Mouse (Mus musculus) ES-Bruce4 (cell line): Measurements from ENCODE around the gene Ppargc1a. TPM values are rescaled to one million over a fixed set of nuclear protein-coding genes. Genes with fewer than 3 reads are reported as not detected.

Experiments
- H3K27ac ChIP-seq: 2 replicates; pipeline ENCODE4 v1.5.1; 2012; ENCODE audit warnings: low read length, inconsistent platforms; ENCODE audit not compliant: insufficient read depth
- H3K27me3 ChIP-seq: 2 replicates; pipeline ENCODE4 v1.6.1; 2012; ENCODE audit warnings: mild to moderate bottlenecking, low read length, inconsistent platforms; ENCODE audit not compliant: control insufficient read depth, poor library complexity, insufficient read depth, severe bottlenecking
- H3K36me3 ChIP-seq: 2 replicates; pipeline ENCODE4 v1.6.1; 2012; ENCODE audit warnings: inconsistent platforms, mild to moderate bottlenecking, low read length, moderate library complexity; ENCODE audit not compliant: control insufficient read depth, poor library complexity, insufficient read depth, severe bottlenecking
- H3K4me1 ChIP-seq: one replicate; pipeline ENCODE4 v1.8.1; 2011; ENCODE audit warnings: low read length; ENCODE audit not compliant: control insufficient read depth, insufficient read depth
- H3K4me3 ChIP-seq: 2 replicates; pipeline ENCODE4 v1.5.1; 2011; ENCODE audit warnings: low read depth, mild to moderate bottlenecking, low read length
- H3K9ac ChIP-seq: 2 replicates; pipeline ENCODE4 v1.6.1; 2012; ENCODE audit warnings: low read depth, mild to moderate bottlenecking, inconsistent platforms; ENCODE audit not compliant: poor library complexity, severe bottlenecking
- H3K9me3 ChIP-seq: replicated peaks from 2 replicates; pipeline ENCODE4 v1.6.1; 2012; ENCODE audit warnings: mild to moderate bottlenecking, low read length, inconsistent platforms; ENCODE audit not compliant: control insufficient read depth, poor library complexity, insufficient read depth, severe bottlenecking
- CTCF ChIP-seq: IDR thresholded peaks from one replicate; pipeline ENCODE4 v1.8.1; 2011; ENCODE audit warnings: low read depth, low read length
- EP300 ChIP-seq: IDR thresholded peaks from 2 replicates; pipeline ENCODE4 v1.6.1; 2011; ENCODE audit warnings: low read depth, low read length; ENCODE audit not compliant: insufficient read depth
- POLR2A ChIP-seq: IDR thresholded peaks from one replicate; pipeline ENCODE4 v1.8.1; 2011; ENCODE audit warnings: low read length; ENCODE audit not compliant: insufficient read depth
- polyA plus RNA-seq: library from polyadenylated mRNA; stranded (reverse); fragments of >200 nt; gene quantifications from 2 replicates; pipeline ENCODE4 v1.2.4, GENCODE M21; 2011; ENCODE audit warnings: low read depth; ENCODE audit not compliant: missing spikeins, insufficient read depth, insufficient read length

Gene Ppargc1a
- polyA plus RNA-seq, 1 experiment, result not detected

GRCm38 (mm10) chr5:51592206-51592605 lies 24.7 kb upstream of the Ppargc1a start:
- H3K36me3 ChIP-seq, result no peaks in the 10 kb centered on the region
- H3K9me3 ChIP-seq, result no peaks in the 10 kb centered on the region
- H3K9ac ChIP-seq, result no peak overlapping the region
- H3K4me3 ChIP-seq, result no peak overlapping the region
- H3K27ac ChIP-seq, result no peak overlapping the region
- H3K27me3 ChIP-seq, result no peaks in the 10 kb centered on the region
- TF ChIP-seq POLR2A (no peak), CTCF (no peak), EP300 (no peak)
- no peaks in the 10 kb centered on the region for H3K4me1 ChIP-seq

GRCm38 (mm10) chr5:51591537-51592154 lies 24.1 kb upstream of the Ppargc1a start:
- no peak overlapping the region for H3K9ac ChIP-seq
- no peak overlapping the region for H3K4me3 ChIP-seq
- H3K36me3 ChIP-seq, result no peaks in the 10 kb centered on the region
- TF ChIP-seq CTCF (no peak), EP300 (no peak), POLR2A (no peak)
- H3K27me3 ChIP-seq, result no peaks in the 10 kb centered on the region
- no peaks in the 10 kb centered on the region for H3K9me3 ChIP-seq
- no peaks in the 10 kb centered on the region for H3K4me1 ChIP-seq
- H3K27ac ChIP-seq, result no peak overlapping the region

GRCm38 (mm10) chr5:51586187-51586586 lies 18.7 kb upstream of the Ppargc1a start:
- Histone ChIP-seq H3K27ac (no peak overlapping the region), H3K27me3 (no peaks in the 10 kb centered on the region), H3K36me3 (no peaks in the 10 kb centered on the region), H3K4me3 (no peak overlapping the region), H3K4me1 (no peaks in the 10 kb centered on the region), H3K9ac (no peak overlapping the region), H3K9me3 (no peaks in the 10 kb centered on the region)
- no peak for TF ChIP-seq POLR2A
- TF ChIP-seq CTCF, result no peak
- TF ChIP-seq EP300, result no peak

GRCm38 (mm10) chr5:51584987-51585386 lies 17.5 kb upstream of the Ppargc1a start:
- Histone ChIP-seq H3K4me3 (no peak overlapping the region), H3K9me3 (no peaks in the 10 kb centered on the region), H3K27ac (no peak overlapping the region), H3K4me1 (no peaks in the 10 kb centered on the region), H3K27me3 (no peaks in the 10 kb centered on the region), H3K36me3 (no peaks in the 10 kb centered on the region), H3K9ac (no peak overlapping the region)
- TF ChIP-seq POLR2A, result no peak
- no peak for TF ChIP-seq CTCF
- TF ChIP-seq EP300, result no peak

GRCm38 (mm10) chr5:51584186-51584585 lies 16.7 kb upstream of the Ppargc1a start:
- Histone ChIP-seq H3K27ac (no peak overlapping the region), H3K36me3 (no peaks in the 10 kb centered on the region), H3K27me3 (no peaks in the 10 kb centered on the region), H3K9me3 (no peaks in the 10 kb centered on the region), H3K4me3 (no peak overlapping the region), H3K9ac (no peak overlapping the region), H3K4me1 (no peaks in the 10 kb centered on the region)
- TF ChIP-seq CTCF (no peak), EP300 (no peak)

GRCm38 (mm10) chr5:51583632-51584031 lies 16.1 kb upstream of the Ppargc1a start:
- TF ChIP-seq POLR2A (no peak), CTCF (no peak), EP300 (no peak)
- Histone ChIP-seq H3K9me3 (no peaks in the 10 kb centered on the region), H3K36me3 (no peaks in the 10 kb centered on the region), H3K4me3 (no peak overlapping the region), H3K4me1 (no peaks in the 10 kb centered on the region), H3K9ac (no peak overlapping the region), H3K27ac (no peak overlapping the region), H3K27me3 (no peaks in the 10 kb centered on the region)
